In the genomic region with DNA sequence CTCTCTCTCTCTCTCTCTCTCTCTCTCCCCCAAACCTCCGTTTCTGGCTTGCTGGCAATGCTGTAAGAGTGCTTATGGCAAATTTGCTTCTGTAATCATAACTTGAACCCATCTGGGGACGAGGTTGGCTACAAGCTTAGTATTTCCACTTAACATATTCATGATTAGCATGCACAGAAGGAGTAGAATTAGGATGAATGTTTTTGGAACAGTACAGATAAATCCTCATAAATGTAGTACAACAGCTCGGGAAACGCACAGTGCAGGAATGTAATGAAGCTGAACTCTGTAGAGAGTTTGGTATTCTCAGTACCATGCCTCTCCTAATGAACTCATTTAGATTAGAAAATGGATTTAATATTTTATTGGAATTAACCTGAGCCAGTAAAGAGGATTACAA, we compare ENCODE assay signal across 31 mouse cellular contexts.
A peak's percentile ranks its signal among the peaks of the same experiment; 100 is the strongest.
DNase-seq lines count a peak whose midpoint lies in the region; ATAC-seq and TF ChIP-seq lines count a peak whose summit lies in the region.
"Had no signal": no experiment of that assay in that cellular context is flagged by ENCODE, and none has a peak within 500 bp of the region (broad histone marks: within the 10 kb centered on the region; RNA-seq: fewer than 3 reads in every experiment).

No protein-coding gene starts in this region.

- DNase-seq in forebrain, embryonic 14.5 days (ENCODE audit: low spot score): peak; percentile 51
- DNase-seq in hindbrain, postnatal 0 days (ENCODE audit: low spot score): no peak
- DNase-seq in forebrain, postnatal 0 days: peak; percentile 26
- DNase-seq: adrenal gland, postnatal 10 days; cerebellum, adult 11-12 months; cerebellum, adult 9-11 months; embryo, embryonic 11 days; gastrocnemius, postnatal 14 days; heart, adult 11 months; heart, postnatal 36 days; kidney, adult 11 months; kidney, postnatal 36 days; liver, postnatal 0 days; lung, postnatal 36 days; right cerebral cortex, adult 18-20 months; spleen, adult 18-20 months; thymus, postnatal 14 days had no signal

- ATAC-seq in forebrain, embryonic 14.5 days: peak; percentile 42; the same call in 1 of the 2 replicates
- ATAC-seq in forebrain, embryonic 12.5 days (ENCODE audit: low FRiP score): no peak
- ATAC-seq in hindbrain, embryonic 15.5 days (ENCODE audit: low FRiP score, low read depth): peak; percentile 66
- no peak for ATAC-seq in hindbrain, postnatal 0 days
- peak; percentile 69 for ATAC-seq in midbrain, embryonic 15.5 days (replicated peaks)
- no peak for ATAC-seq in midbrain, embryonic 16.5 days
- 0 out of 2 replicates have a peak, but pooled peaks have one; percentile 16 for ATAC-seq in forebrain, postnatal 0 days
- no peak for ATAC-seq in activated CD4-positive, CD25-positive, alpha-beta regulatory T cell, adult 4 months
- ATAC-seq: inflammation-experienced regulatory T-cells, adult 6 months; liver, embryonic 12.5 days; liver, postnatal 0 days had no signal

- H3K4me1 ChIP-seq in forebrain, embryonic 14.5 days (ENCODE audit: control insufficient read depth, insufficient read depth, low read length): no peaks in the 10 kb centered on the region
- no peaks in the 10 kb centered on the region for H3K4me1 ChIP-seq in forebrain, embryonic 12.5 days
- H3K4me1 ChIP-seq in hindbrain, embryonic 15.5 days (replicated peaks): no peaks in the 10 kb centered on the region
- H3K4me1 ChIP-seq in hindbrain, postnatal 0 days (ENCODE audit: insufficient read depth, low read length): no peaks in the 10 kb centered on the region
- no peaks in the 10 kb centered on the region for H3K4me1 ChIP-seq in midbrain, embryonic 15.5 days
- peaks cover 2% of the 10 kb centered on the region; the same call in 1 of the 2 replicates for H3K4me1 ChIP-seq in midbrain, embryonic 16.5 days (ENCODE audit: control insufficient read depth, insufficient read depth, low read length)
- no peaks in the 10 kb centered on the region for H3K4me1 ChIP-seq in forebrain, postnatal 0 days (ENCODE audit: insufficient read depth)
- H3K4me1 ChIP-seq: embryonic facial prominence, embryonic 12.5 days; heart, embryonic 10.5 days; heart, embryonic 15.5 days; liver, embryonic 12.5 days; neural tube, embryonic 13.5 days had no signal

- no peaks in the 10 kb centered on the region for H3K27me3 ChIP-seq in forebrain, embryonic 14.5 days (replicated peaks; ENCODE audit: control insufficient read depth, insufficient read depth, low read length)
- H3K27me3 ChIP-seq in forebrain, embryonic 12.5 days: no peaks in the 10 kb centered on the region
- no peaks in the 10 kb centered on the region for H3K27me3 ChIP-seq in hindbrain, embryonic 15.5 days
- no peaks in the 10 kb centered on the region for H3K27me3 ChIP-seq in hindbrain, postnatal 0 days (ENCODE audit: insufficient read depth, low read length)
- no peaks in the 10 kb centered on the region for H3K27me3 ChIP-seq in midbrain, embryonic 15.5 days (replicated peaks)
- no peaks in the 10 kb centered on the region for H3K27me3 ChIP-seq in midbrain, embryonic 16.5 days (ENCODE audit: control insufficient read depth, insufficient read depth, low read depth, low read length)
- no peaks in the 10 kb centered on the region for H3K27me3 ChIP-seq in forebrain, postnatal 0 days (ENCODE audit: insufficient read depth, low read length)
- H3K27me3 ChIP-seq: embryonic facial prominence, embryonic 12.5 days; heart, embryonic 15.5 days; liver, embryonic 12.5 days; neural tube, embryonic 13.5 days had no signal

- WGBS in forebrain, embryonic 14.5 days: 57% methylated on average over 4 of the region's 4 CpGs
- 80% methylated on average over 4 of the region's 4 CpGs for WGBS in forebrain, embryonic 12.5 days
- 60% methylated on average over 4 of the region's 4 CpGs for whole genome bisulfite sequencing in hindbrain, embryonic 15.5 days
- 59% methylated on average over 4 of the region's 4 CpGs for WGBS in hindbrain, postnatal 0 days
- 47% methylated on average over 4 of the region's 4 CpGs for WGBS in midbrain, embryonic 15.5 days
- WGBS in midbrain, embryonic 16.5 days: 51% methylated on average over 4 of the region's 4 CpGs
- WGBS in forebrain, postnatal 0 days: 33% methylated on average over 4 of the region's 4 CpGs

- H3K9me3 ChIP-seq in forebrain, embryonic 14.5 days (replicated peaks; ENCODE audit: control insufficient read depth, low read length): no peaks in the 10 kb centered on the region
- no peaks in the 10 kb centered on the region for H3K9me3 ChIP-seq in forebrain, embryonic 12.5 days
- H3K9me3 ChIP-seq in hindbrain, embryonic 15.5 days: no peaks in the 10 kb centered on the region
- no peaks in the 10 kb centered on the region for H3K9me3 ChIP-seq in hindbrain, postnatal 0 days (ENCODE audit: low read length)
- H3K9me3 ChIP-seq in midbrain, embryonic 15.5 days: no peaks in the 10 kb centered on the region
- H3K9me3 ChIP-seq in midbrain, embryonic 16.5 days (replicated peaks; ENCODE audit: control insufficient read depth, low read length, poor library complexity, severe bottlenecking): no peaks in the 10 kb centered on the region
- H3K9me3 ChIP-seq in forebrain, postnatal 0 days (ENCODE audit: low read length): no peaks in the 10 kb centered on the region
- H3K9me3 ChIP-seq: embryonic facial prominence, embryonic 12.5 days; heart, embryonic 10.5 days; heart, embryonic 15.5 days; liver, embryonic 12.5 days; neural tube, embryonic 13.5 days had no signal

- no peak overlapping the region for H3K9ac ChIP-seq in forebrain, embryonic 14.5 days (ENCODE audit: low read length)
- H3K9ac ChIP-seq in forebrain, embryonic 12.5 days: no peak overlapping the region
- H3K9ac ChIP-seq in hindbrain, embryonic 15.5 days: no peak overlapping the region
- no peak overlapping the region for H3K9ac ChIP-seq in hindbrain, postnatal 0 days (replicated peaks; ENCODE audit: low read length)
- H3K9ac ChIP-seq in midbrain, embryonic 15.5 days: no peak overlapping the region
- H3K9ac ChIP-seq in midbrain, embryonic 16.5 days (ENCODE audit: low read depth, low read length): no peak overlapping the region
- H3K9ac ChIP-seq in forebrain, postnatal 0 days: no peak overlapping the region
- H3K9ac ChIP-seq: embryonic facial prominence, embryonic 12.5 days; heart, embryonic 15.5 days; liver, embryonic 12.5 days; liver, postnatal 0 days; neural tube, embryonic 13.5 days had no signal

- no peak for TF ChIP-seq CTCF in hindbrain, postnatal 0 days (IDR thresholded peaks at IDR 0.05; ENCODE audit: low read depth)
- TF ChIP-seq CTCF in forebrain, postnatal 0 days (IDR thresholded peaks at IDR 0.05; ENCODE audit: low read depth): no peak

- H3K4me3 ChIP-seq in forebrain, embryonic 14.5 days (ENCODE audit: low read depth, low read length): no peak overlapping the region
- no peak overlapping the region for H3K4me3 ChIP-seq in forebrain, embryonic 12.5 days (replicated peaks)
- H3K4me3 ChIP-seq in hindbrain, embryonic 15.5 days: no peak overlapping the region
- no peak overlapping the region for H3K4me3 ChIP-seq in hindbrain, postnatal 0 days (ENCODE audit: low read length)
- H3K4me3 ChIP-seq in midbrain, embryonic 15.5 days: no peak overlapping the region
- no peak overlapping the region for H3K4me3 ChIP-seq in midbrain, embryonic 16.5 days (ENCODE audit: low read depth, low read length)
- no peak overlapping the region for H3K4me3 ChIP-seq in forebrain, postnatal 0 days (ENCODE audit: low read depth, low read length)
- H3K4me3 ChIP-seq: embryonic facial prominence, embryonic 12.5 days; heart, embryonic 10.5 days; heart, embryonic 15.5 days; layer of hippocampus, adult 2 months; left cerebral cortex, adult 2 months; liver, embryonic 12.5 days; neural tube, embryonic 13.5 days had no signal

- no peak overlapping the region for H3K4me2 ChIP-seq in forebrain, embryonic 14.5 days (ENCODE audit: low read length)
- no peak overlapping the region for H3K4me2 ChIP-seq in forebrain, embryonic 12.5 days
- no peak overlapping the region for H3K4me2 ChIP-seq in hindbrain, embryonic 15.5 days
- H3K4me2 ChIP-seq in hindbrain, postnatal 0 days (ENCODE audit: low read depth, low read length): no peak overlapping the region
- H3K4me2 ChIP-seq in midbrain, embryonic 15.5 days: no peak overlapping the region
- no peak overlapping the region for H3K4me2 ChIP-seq in midbrain, embryonic 16.5 days (ENCODE audit: low read length)
- no peak overlapping the region for H3K4me2 ChIP-seq in forebrain, postnatal 0 days (ENCODE audit: low read depth)
- H3K4me2 ChIP-seq: embryonic facial prominence, embryonic 12.5 days; heart, embryonic 15.5 days; liver, embryonic 12.5 days; neural tube, embryonic 13.5 days had no signal

- no peak overlapping the region for H3K27ac ChIP-seq in forebrain, embryonic 14.5 days (ENCODE audit: low read depth, low read length)
- H3K27ac ChIP-seq in forebrain, embryonic 12.5 days: no peak overlapping the region
- H3K27ac ChIP-seq in hindbrain, embryonic 15.5 days (replicated peaks): no peak overlapping the region
- H3K27ac ChIP-seq in hindbrain, postnatal 0 days: no peak overlapping the region
- no peak overlapping the region for H3K27ac ChIP-seq in midbrain, embryonic 15.5 days
- H3K27ac ChIP-seq in midbrain, embryonic 16.5 days (ENCODE audit: low read length): no peak overlapping the region
- no peak overlapping the region for H3K27ac ChIP-seq in forebrain, postnatal 0 days (ENCODE audit: low read depth, low read length)
- H3K27ac ChIP-seq: embryonic facial prominence, embryonic 12.5 days; heart, embryonic 10.5 days; heart, embryonic 15.5 days; layer of hippocampus, adult 2 months; left cerebral cortex, adult 2 months; liver, embryonic 12.5 days; neural tube, embryonic 13.5 days had no signal

- no peaks in the 10 kb centered on the region for H3K36me3 ChIP-seq in forebrain, embryonic 14.5 days (ENCODE audit: control insufficient read depth, insufficient read depth, low read length)
- no peaks in the 10 kb centered on the region for H3K36me3 ChIP-seq in forebrain, embryonic 12.5 days (replicated peaks)
- H3K36me3 ChIP-seq in hindbrain, embryonic 15.5 days: no peaks in the 10 kb centered on the region
- H3K36me3 ChIP-seq in hindbrain, postnatal 0 days (ENCODE audit: insufficient read depth, low read length): no peaks in the 10 kb centered on the region
- no peaks in the 10 kb centered on the region for H3K36me3 ChIP-seq in midbrain, embryonic 15.5 days (replicated peaks)
- no peaks in the 10 kb centered on the region for H3K36me3 ChIP-seq in midbrain, embryonic 16.5 days (ENCODE audit: control insufficient read depth, insufficient read depth, low read length)
- no peaks in the 10 kb centered on the region for H3K36me3 ChIP-seq in forebrain, postnatal 0 days (ENCODE audit: insufficient read depth)
- H3K36me3 ChIP-seq: embryonic facial prominence, embryonic 12.5 days; G1E; heart, embryonic 10.5 days; heart, embryonic 15.5 days; liver, embryonic 12.5 days; neural tube, embryonic 13.5 days had no signal

Comparison
In these comparisons a context has a peak if more than half of its experiments do, and no peak if none do; other contexts are left out.
1. ATAC-seq: peak in forebrain, embryonic 14.5 days (single experiment), hindbrain, embryonic 15.5 days (single experiment), midbrain, embryonic 15.5 days (single experiment) and forebrain, postnatal 0 days (single experiment); none in forebrain, embryonic 12.5 days (single experiment), hindbrain, postnatal 0 days (single experiment), midbrain, embryonic 16.5 days (single experiment) and activated CD4-positive, CD25-positive, alpha-beta regulatory T cell, adult 4 months (single experiment).